Mouse (Mus musculus) inflammation-experienced regulatory T-cells, adult 16 weeks (primary cell): ENCODE measurements around the gene Mad2l1. TPM values are rescaled to one million over a fixed set of nuclear protein-coding genes. Genes with fewer than 3 reads are reported as not detected.

Experiments
- polyA plus RNA-seq: library from polyadenylated mRNA; unstranded; fragments of 100-300 nt; shearing (Covaris generic); gene quantifications from one replicate; pipeline ENCODE4 v1.2.1, GENCODE M21; 2017

Gene Mad2l1
- polyA plus RNA-seq, result 27.9 TPM

GRCm38 (mm10) chr6:66535028-66535862, at the start of gene Mad2l1:
Gene Mad2l1, plus strand, starts transcription at chr6:66535390.

DNA sequence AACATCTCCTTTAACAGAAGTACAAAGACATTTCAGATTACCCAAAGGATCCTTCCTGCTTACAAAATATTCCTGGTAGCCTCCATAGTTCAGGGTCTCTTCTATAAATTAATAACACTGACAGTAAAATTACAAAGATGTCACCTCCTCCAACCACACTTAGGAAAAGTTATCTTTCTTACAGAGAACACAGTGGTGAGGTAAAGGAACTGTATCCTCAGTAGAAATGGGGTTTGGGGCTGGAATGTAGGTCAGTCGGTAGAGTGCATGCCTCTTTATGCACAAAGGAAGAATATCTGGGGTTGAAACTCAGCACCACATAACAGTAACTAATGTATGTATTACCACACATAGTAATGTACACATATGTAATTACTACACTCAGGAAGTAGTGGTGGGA, 24.8 kb downstream of the Mad2l1 start, which contains the start of gene Vmn1r32:
TSS of gene Vmn1r32 (minus strand) at position 101 of the 400 bp plus-strand sequence.

Other genes with a start within 250 kb of the Mad2l1 start
- not detected for gene Vmn1r32, start 24.7 kb downstream of the Mad2l1 start, polyA plus RNA-seq
- not detected for gene Vmn1r33, start 82.9 kb downstream of the Mad2l1 start, polyA plus RNA-seq
- not detected for gene Vmn1r34, start 108.5 kb downstream of the Mad2l1 start, polyA plus RNA-seq
- gene Vmn1r35, start 150.5 kb downstream of the Mad2l1 start, polyA plus RNA-seq, result not detected
- not detected for gene Vmn1r36, start 183.8 kb downstream of the Mad2l1 start, polyA plus RNA-seq
- gene Vmn1r37, start 194.0 kb downstream of the Mad2l1 start, polyA plus RNA-seq, result not detected
- gene Vmn1r38, start 247.2 kb downstream of the Mad2l1 start, polyA plus RNA-seq, result not detected